In the genomic region with DNA sequence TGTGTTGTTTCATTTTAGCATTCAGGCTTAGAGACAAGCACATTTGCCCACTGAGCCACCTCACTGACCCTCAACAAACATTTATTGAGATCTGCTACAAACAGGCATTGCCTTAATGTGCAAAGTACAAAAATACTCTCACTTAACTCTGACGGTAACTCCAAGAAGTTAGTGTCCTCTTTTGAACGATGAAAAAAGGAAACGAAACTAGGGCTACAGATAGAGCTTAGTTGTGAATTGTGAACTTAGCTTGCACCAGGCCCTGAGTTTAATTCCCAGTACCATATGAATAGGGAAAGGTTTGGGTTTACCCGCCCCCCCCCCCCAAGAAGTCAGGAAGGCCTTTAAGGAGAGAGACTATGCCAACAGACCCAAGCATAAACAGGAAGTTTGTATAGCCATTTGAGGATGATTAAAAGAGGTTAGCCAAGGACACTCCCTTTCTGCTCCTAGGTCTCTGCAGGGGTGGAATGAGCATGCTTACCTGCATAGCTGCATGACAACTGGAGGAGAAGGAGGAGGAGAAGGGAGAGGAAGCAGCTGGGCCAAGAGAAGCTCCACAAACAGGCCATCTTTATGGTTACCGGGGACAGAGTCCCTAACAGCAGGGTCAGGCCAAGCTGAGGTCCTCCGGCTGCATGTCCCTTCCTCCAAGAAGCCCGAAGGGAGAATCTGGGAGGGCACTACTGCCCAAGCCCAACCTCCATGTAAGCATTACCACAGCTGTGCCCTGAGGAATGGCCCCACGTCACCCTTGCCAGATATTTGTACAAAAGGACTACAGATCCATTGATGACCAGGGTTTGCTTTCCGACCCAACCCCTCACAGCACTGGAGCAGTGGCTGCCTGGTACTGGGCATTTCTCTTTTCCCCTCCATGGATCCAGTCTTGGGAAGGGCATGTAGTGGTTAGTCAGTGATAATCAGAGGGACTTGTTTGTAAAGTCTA, we compare ENCODE assay signal across 19 mouse cellular contexts. TPM values are rescaled to one million over a fixed set of nuclear protein-coding genes. Genes with fewer than 3 reads are reported as not detected.
A peak's percentile ranks its signal among the peaks of the same experiment; 100 is the strongest.
DNase-seq lines count a peak whose midpoint lies in the region; TF ChIP-seq lines count a peak whose summit lies in the region.
"Had no signal": no experiment of that assay in that cellular context is flagged by ENCODE, and none has a peak within 500 bp of the region (broad histone marks: within the 10 kb centered on the region; RNA-seq: fewer than 3 reads in every experiment).

A gene (minus strand): TSS at position 771 of the 949 bp plus-strand sequence.

- H3K27ac ChIP-seq in ES-Bruce4 (ENCODE audit: insufficient read depth, low read length) = peak within 1 kb of the TSS; percentile 52
- H3K27ac ChIP-seq in limb, embryonic 10.5 days = no peak within 1 kb of the TSS
- H3K27ac ChIP-seq in hindbrain, embryonic 10.5 days = no peak within 1 kb of the TSS
- H3K27ac ChIP-seq: limb, embryonic 13.5 days; midbrain, embryonic 13.5 days had no signal

- peak within 1 kb of the TSS; percentile 7; the same call in 1 of the 2 replicates for H3K4me3 ChIP-seq in ES-Bruce4 (ENCODE audit: low read depth, low read length)
- no peak within 1 kb of the TSS for H3K4me3 ChIP-seq in limb, embryonic 10.5 days
- H3K4me3 ChIP-seq in hindbrain, embryonic 10.5 days = no peak within 1 kb of the TSS
- H3K4me3 ChIP-seq: limb, embryonic 13.5 days; midbrain, embryonic 13.5 days had no signal

- H3K27me3 ChIP-seq in ES-Bruce4 (ENCODE audit: control insufficient read depth, insufficient read depth, low read length, poor library complexity, severe bottlenecking) = no peaks in the 10 kb centered on the region
- H3K27me3 ChIP-seq in limb, embryonic 10.5 days (ENCODE audit: low read depth, poor library complexity, severe bottlenecking) = no peaks in the 10 kb centered on the region
- no peaks in the 10 kb centered on the region for H3K27me3 ChIP-seq in hindbrain, embryonic 10.5 days (ENCODE audit: insufficient read depth, poor library complexity, severe bottlenecking)
- H3K27me3 ChIP-seq: limb, embryonic 13.5 days; midbrain, embryonic 13.5 days had no signal

- DNase-seq in frontal cortex, adult 2 months (ENCODE audit: extremely low spot score in 1 of 2, low spot score in 1 of 2) = no peak
- DNase-seq in frontal cortex, postnatal 14 days (ENCODE audit: low spot score in 2 of 2) = no peak
- DNase-seq in layer of hippocampus, adult 8-10 months (ENCODE audit: low spot score in 2 of 2) = peak; percentile 53 to 73
- DNase-seq in left cerebral cortex, postnatal 36 days (ENCODE audit: low spot score in 2 of 2) = no peak
- DNase-seq in limb, embryonic 10.5 days (ENCODE audit: low spot score) = no peak
- no peak for DNase-seq in retina, embryonic 14.5 days (ENCODE audit: low spot score)
- DNase-seq in hindbrain, embryonic 10.5 days (ENCODE audit: low spot score) = no peak
- DNase-seq: adrenal gland, postnatal 25 days; cerebellum, postnatal 25 days; lung, postnatal 36 days; right cerebral cortex, postnatal 14 days; thymus, adult 18-20 months had no signal

- H3K9me3 ChIP-seq in ES-Bruce4 (replicated peaks; ENCODE audit: control insufficient read depth, insufficient read depth, low read length, poor library complexity, severe bottlenecking) = no peaks in the 10 kb centered on the region
- H3K9me3 ChIP-seq in limb, embryonic 10.5 days (replicated peaks) = no peaks in the 10 kb centered on the region
- H3K9me3 ChIP-seq in hindbrain, embryonic 10.5 days = no peaks in the 10 kb centered on the region
- H3K9me3 ChIP-seq: limb, embryonic 13.5 days; midbrain, embryonic 13.5 days had no signal

- TF ChIP-seq EP300 in ES-Bruce4 (IDR thresholded peaks at IDR 0.05; ENCODE audit: insufficient read depth, low read depth, low read length) = 0 out of 2 replicates have a peak, but pooled peaks have one; percentile 66

- H3K9ac ChIP-seq in ES-Bruce4 (ENCODE audit: low read depth, poor library complexity, severe bottlenecking) = no peak within 1 kb of the TSS
- H3K9ac ChIP-seq: limb, embryonic 13.5 days; midbrain, embryonic 13.5 days had no signal

- no peak for TF ChIP-seq POLR2A in ES-Bruce4 (IDR thresholded peaks at IDR 0.05; ENCODE audit: insufficient read depth, low read length)

- H3K4me1 ChIP-seq in ES-Bruce4 (ENCODE audit: control insufficient read depth, insufficient read depth, low read length) = peaks cover 11% of the 10 kb centered on the region
- H3K4me1 ChIP-seq in limb, embryonic 10.5 days = no peaks in the 10 kb centered on the region
- H3K4me1 ChIP-seq in hindbrain, embryonic 10.5 days (replicated peaks) = peaks cover 5% of the 10 kb centered on the region; the same call in 1 of the 2 replicates

- intact Hi-C loops in left cerebral cortex, postnatal 36 days (cut with DNase I) = no loop called here

- TF ChIP-seq CTCF in ES-Bruce4 (IDR thresholded peaks at IDR 0.05; ENCODE audit: low read depth, low read length) = no peak

- WGBS in limb, embryonic 10.5 days = 71% methylated on average over 9 of the region's 9 CpGs
- WGBS in hindbrain, embryonic 10.5 days = 75% methylated on average over 9 of the region's 9 CpGs

- no peaks in the 10 kb centered on the region for H3K36me3 ChIP-seq in ES-Bruce4 (ENCODE audit: control insufficient read depth, insufficient read depth, low read length, poor library complexity, severe bottlenecking)
- no peaks in the 10 kb centered on the region for H3K36me3 ChIP-seq in limb, embryonic 10.5 days
- H3K36me3 ChIP-seq in hindbrain, embryonic 10.5 days = no peaks in the 10 kb centered on the region
- H3K36me3 ChIP-seq: limb, embryonic 13.5 days; midbrain, embryonic 13.5 days had no signal

RNA-seq across cellular contexts. Expression of the gene that starts here (rescaled TPM):
- 43.8 and 54.7 TPM in 2 replicates for polyA plus RNA-seq in frontal cortex, adult 2 months (2012; rRNA removed)
- polyA plus RNA-seq in ES-Bruce4 (2011; ENCODE audit: insufficient read depth, insufficient read length, low read depth, missing spikeins) = not detected in 2 replicates
- total RNA-seq in layer of hippocampus, adult 8-10 months (2022) = 10 to 100 TPM; 35.6 to 57.5 (median 47.8) TPM
- total RNA-seq in left cerebral cortex, postnatal 36 days (2021) = 10 to 100 TPM; 48.3 to 87.0 TPM
- polyA plus RNA-seq in limb, embryonic 10.5 days (2016; fragmentation: Nextera tagmentation; extraction: Ambion mirVana) = 0.08 and 0.20 TPM in 2 replicates
- polyA plus RNA-seq in hindbrain, embryonic 10.5 days (2016; fragmentation: Nextera tagmentation; extraction: Ambion mirVana) = 0.19 and 0.34 TPM in 2 replicates
- total RNA-seq: adrenal gland, postnatal 25 days had no signal
- polyA plus RNA-seq: gonadal fat pad, adult 2 months; heart, embryonic 14.5 days; intestine, embryonic 16.5 days; liver, embryonic 16.5 days had no signal

Comparison
In these comparisons a context has a peak if more than half of its experiments do, and no peak if none do; other contexts are left out.
1. RNA of the gene that starts here (polyA plus RNA-seq): 43.8 to 54.7 TPM in frontal cortex, adult 2 months; 0.19 to 0.34 TPM in hindbrain, embryonic 10.5 days, not detected in ES-Bruce4 and 0.08 to 0.20 TPM in limb, embryonic 10.5 days; every median in the first group is over 10 times any median in the second.
2. DNase-seq: peak in layer of hippocampus, adult 8-10 months (2 of 2); none in frontal cortex, adult 2 months (0 of 2), frontal cortex, postnatal 14 days (0 of 2), left cerebral cortex, postnatal 36 days (0 of 2), limb, embryonic 10.5 days (single experiment), retina, embryonic 14.5 days (single experiment) and hindbrain, embryonic 10.5 days (single experiment).